Mouse (Mus musculus): ENCODE measurements at regions not wholly inside any gene's neighbourhood (a gene's known extent, or its start where the extent isn't known, plus 50 kb on each side); places are given as distances from the start of the nearest gene placed in this dataset.

DNA sequence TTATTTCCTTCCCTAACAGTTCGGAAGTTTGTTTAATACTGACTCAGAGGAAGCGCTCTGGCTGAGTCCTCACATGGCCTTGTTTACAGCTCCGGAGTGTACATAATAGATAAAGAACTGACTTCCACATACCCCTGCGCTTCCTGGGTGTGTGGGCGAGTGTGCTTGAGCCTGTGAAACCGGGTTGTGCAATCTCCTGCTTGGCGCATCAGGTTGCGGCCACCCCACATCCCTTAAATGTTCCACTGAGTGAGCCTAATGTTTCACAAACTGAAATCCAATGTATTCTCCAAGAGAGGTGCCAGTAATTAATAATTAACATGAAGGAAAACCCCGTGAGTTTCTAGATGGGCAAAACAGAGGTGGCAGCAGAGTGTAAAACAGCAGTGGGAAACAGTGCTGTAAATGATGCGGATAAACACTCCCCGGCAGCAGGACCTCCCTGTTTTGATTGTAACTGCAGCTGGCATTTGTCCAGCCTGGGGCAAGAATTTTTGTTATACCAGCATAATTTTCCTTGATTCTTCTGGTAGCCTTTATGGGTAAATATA, 175.2 kb upstream of the Cdkn2b start:
- TF ChIP-seq CTCF (IDR thresholded peaks at IDR 0.05; ENCODE audit: low read depth) = no peak
- TF ChIP-seq EP300 (IDR thresholded peaks at IDR 0.05; ENCODE audit: low read depth) = no peak
